Mouse (Mus musculus): ENCODE results near the gene Ncoa5. TPM values are rescaled to one million over a fixed set of nuclear protein-coding genes. Genes with fewer than 3 reads are reported as not detected.

Ncoa5 gene
- polyA plus RNA-seq, 1 experiment from 2014 or later = 69.6 TPM

GRCm38 (mm10) chr2:165073381-165073781, 38.7 kb upstream of the Ncoa5 start:
- 18% methylated on average over 9 of the region's 9 CpGs for WGBS
- H3K4me1 ChIP-seq (ENCODE audit: control insufficient read depth, insufficient read depth, low read length) = peaks cover 38% of the 10 kb centered on the region
- no peak overlapping the region for H3K4me2 ChIP-seq (ENCODE audit: low read length)
- DNase-seq (ENCODE audit: low spot score) (peak; percentile 64), ATAC-seq (no peak; the same call in 1 of the 2 replicates)
- peak overlapping the region; percentile 6; the same call in 1 of the 2 replicates for H3K27ac ChIP-seq (ENCODE audit: low read depth, low read length)
- H3K9ac ChIP-seq (ENCODE audit: low read length) = no peak overlapping the region
- H3K27me3 ChIP-seq (replicated peaks; ENCODE audit: control insufficient read depth, insufficient read depth, low read length) = 0 out of 2 replicates have a peak, but pooled peaks cover 5% of the 10 kb centered on the region
- H3K4me3 ChIP-seq (ENCODE audit: low read depth, low read length) = no peak overlapping the region
- H3K36me3 ChIP-seq (ENCODE audit: control insufficient read depth, insufficient read depth, low read length) = no peaks in the 10 kb centered on the region
- H3K9me3 ChIP-seq (replicated peaks; ENCODE audit: control insufficient read depth, low read length) = no peaks in the 10 kb centered on the region

- H3K27ac ChIP-seq (ENCODE audit: low read depth, low read length) = no peak overlapping the region
- H3K36me3 ChIP-seq (ENCODE audit: control insufficient read depth, insufficient read depth, low read length) = no peaks in the 10 kb centered on the region
- H3K4me3 ChIP-seq (ENCODE audit: low read depth, low read length) = no peak overlapping the region
- DNase-seq (ENCODE audit: low spot score) = peak; percentile 85
- ATAC-seq = no peak
- H3K27me3 ChIP-seq (replicated peaks; ENCODE audit: control insufficient read depth, insufficient read depth, low read length) = 0 out of 2 replicates have a peak, but pooled peaks cover 5% of the 10 kb centered on the region
- peak overlapping the region; percentile 21; the same call in 1 of the 2 replicates for H3K4me2 ChIP-seq (ENCODE audit: low read length)
- H3K9ac ChIP-seq (ENCODE audit: low read length) = no peak overlapping the region
- H3K4me1 ChIP-seq (ENCODE audit: control insufficient read depth, insufficient read depth, low read length) = peaks cover 13% of the 10 kb centered on the region
- H3K9me3 ChIP-seq (replicated peaks; ENCODE audit: control insufficient read depth, low read length) = no peaks in the 10 kb centered on the region
- 17% methylated on average over 23 of the region's 23 CpGs for WGBS
These were observed 35.6 kb upstream of the Ncoa5 start for GRCm38 (mm10) chr2:165070096-165070816.

DNA sequence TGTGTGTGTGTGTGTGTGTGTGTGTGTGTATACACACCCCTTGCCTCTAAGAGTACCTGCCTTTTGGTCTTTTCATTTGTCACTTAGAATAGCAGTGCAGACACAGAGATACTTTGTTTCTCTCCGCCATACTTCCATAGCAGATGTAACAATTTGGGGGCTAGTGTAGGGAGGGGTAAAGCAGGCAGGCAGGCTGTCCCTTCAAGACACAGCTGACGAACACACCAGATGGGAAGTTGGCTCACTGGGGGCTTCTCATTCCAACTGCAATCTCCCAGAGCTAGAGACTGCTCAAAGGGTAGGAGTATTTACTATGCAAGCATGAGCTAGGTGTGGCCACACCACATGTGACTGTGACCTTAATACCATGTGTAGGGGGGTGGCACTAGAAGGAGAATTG, 34.1 kb upstream of the Ncoa5 start:
- H3K4me3 ChIP-seq (ENCODE audit: low read depth, low read length) = no peak overlapping the region
- no peaks in the 10 kb centered on the region for H3K36me3 ChIP-seq (ENCODE audit: control insufficient read depth, insufficient read depth, low read length)
- DNase-seq (ENCODE audit: low spot score) (peak; percentile 67), ATAC-seq (peak; percentile 60)
- 58% methylated on average over 2 of the region's 2 CpGs for WGBS
- H3K9ac ChIP-seq (ENCODE audit: low read length) = no peak overlapping the region
- peaks cover 10% of the 10 kb centered on the region for H3K4me1 ChIP-seq (ENCODE audit: control insufficient read depth, insufficient read depth, low read length)
- no peak overlapping the region; the same call in 1 of the 2 replicates for H3K27ac ChIP-seq (ENCODE audit: low read depth, low read length)
- no peaks in the 10 kb centered on the region for H3K9me3 ChIP-seq (replicated peaks; ENCODE audit: control insufficient read depth, low read length)
- no peak overlapping the region for H3K4me2 ChIP-seq (ENCODE audit: low read length)
- H3K27me3 ChIP-seq (replicated peaks; ENCODE audit: control insufficient read depth, insufficient read depth, low read length) = 0 out of 2 replicates have a peak, but pooled peaks cover 5% of the 10 kb centered on the region

DNA sequence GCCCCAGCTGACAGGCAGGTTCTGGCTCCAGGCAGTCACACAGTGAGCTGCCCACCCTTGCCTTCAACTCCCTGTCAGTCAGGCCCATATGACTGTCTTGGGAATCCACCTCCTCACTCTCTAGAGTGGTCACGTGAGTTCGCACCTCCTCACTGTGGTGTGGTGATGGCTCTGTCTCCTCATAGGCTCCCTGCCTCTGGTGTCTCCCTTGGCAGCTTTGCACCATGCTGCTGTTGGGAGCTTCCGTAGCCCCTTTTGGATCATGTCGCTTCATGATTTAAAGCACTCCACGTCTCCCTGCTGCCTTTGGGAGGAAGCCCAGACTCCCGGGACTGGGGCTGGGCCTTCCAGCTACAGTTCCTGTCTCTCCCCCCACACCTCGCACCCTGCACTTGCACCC, 29.8 kb upstream of the Ncoa5 start:
- H3K27ac ChIP-seq (ENCODE audit: low read depth, low read length) = 0 out of 2 replicates have a peak overlapping the region, but pooled peaks have one; percentile 9
- peak; percentile 48; the same call in 1 of the 2 replicates for ATAC-seq

GRCm38 (mm10) chr2:165061638-165062433, 27.2 kb upstream of the Ncoa5 start:
- no peak for ATAC-seq
- DNase-seq (ENCODE audit: low spot score) = no peak
- H3K9ac ChIP-seq (ENCODE audit: low read length) = no peak overlapping the region
- H3K27me3 ChIP-seq (replicated peaks; ENCODE audit: control insufficient read depth, insufficient read depth, low read length) = no peaks in the 10 kb centered on the region
- 88% methylated on average over 16 of the region's 16 CpGs for WGBS
- H3K4me3 ChIP-seq (ENCODE audit: low read depth, low read length) = no peak overlapping the region
- H3K9me3 ChIP-seq (replicated peaks; ENCODE audit: control insufficient read depth, low read length) = no peaks in the 10 kb centered on the region
- H3K4me2 ChIP-seq (ENCODE audit: low read length) = no peak overlapping the region
- no peak overlapping the region for H3K27ac ChIP-seq (ENCODE audit: low read depth, low read length)
- no peaks in the 10 kb centered on the region for H3K36me3 ChIP-seq (ENCODE audit: control insufficient read depth, insufficient read depth, low read length)
- H3K4me1 ChIP-seq (ENCODE audit: control insufficient read depth, insufficient read depth, low read length) = no peaks in the 10 kb centered on the region

More for the DNA sequence above, 29.8 kb upstream of the Ncoa5 start:
- H3K9me3 ChIP-seq (replicated peaks; ENCODE audit: control insufficient read depth, low read length) = no peaks in the 10 kb centered on the region
- H3K36me3 ChIP-seq (ENCODE audit: control insufficient read depth, insufficient read depth, low read length) = no peaks in the 10 kb centered on the region
- H3K9ac ChIP-seq (ENCODE audit: low read length) = no peak overlapping the region
- no peaks in the 10 kb centered on the region for H3K4me1 ChIP-seq (ENCODE audit: control insufficient read depth, insufficient read depth, low read length)
- no peak overlapping the region for H3K4me2 ChIP-seq (ENCODE audit: low read length)
- 60% methylated on average over 7 of the region's 7 CpGs for WGBS
- H3K27me3 ChIP-seq (replicated peaks; ENCODE audit: control insufficient read depth, insufficient read depth, low read length) = no peaks in the 10 kb centered on the region
- H3K4me3 ChIP-seq (ENCODE audit: low read depth, low read length) = no peak overlapping the region
- peak; percentile 45 for DNase-seq (ENCODE audit: low spot score)

DNA sequence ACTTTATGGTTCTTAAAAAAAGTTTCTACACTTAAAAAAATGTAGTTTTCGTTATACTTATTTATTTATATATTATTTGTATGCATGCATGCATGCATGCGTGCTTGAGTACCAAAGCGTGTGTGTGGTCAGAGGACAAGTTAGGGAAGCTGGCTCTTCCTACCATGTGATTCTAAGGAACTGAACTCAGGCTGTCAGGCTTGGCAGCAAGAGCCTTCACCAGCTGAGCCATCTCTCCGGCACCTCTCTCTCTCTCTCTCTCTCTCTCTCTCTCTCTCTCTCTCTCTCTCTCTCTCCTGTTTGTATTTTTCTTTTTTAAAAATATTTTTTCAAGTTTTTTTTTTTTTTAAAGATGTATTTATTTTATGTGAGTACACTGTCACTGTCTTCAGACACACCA, 25.3 kb upstream of the Ncoa5 start:
- ATAC-seq = no peak
- DNase-seq (ENCODE audit: low spot score) = no peak
- no peaks in the 10 kb centered on the region for H3K4me1 ChIP-seq (ENCODE audit: control insufficient read depth, insufficient read depth, low read length)
- WGBS = 90% methylated on average over 4 of the region's 4 CpGs
- H3K4me2 ChIP-seq (ENCODE audit: low read length) = no peak overlapping the region
- no peak overlapping the region for H3K4me3 ChIP-seq (ENCODE audit: low read depth, low read length)
- no peaks in the 10 kb centered on the region for H3K36me3 ChIP-seq (ENCODE audit: control insufficient read depth, insufficient read depth, low read length)
- no peaks in the 10 kb centered on the region for H3K27me3 ChIP-seq (replicated peaks; ENCODE audit: control insufficient read depth, insufficient read depth, low read length)
- H3K9me3 ChIP-seq (replicated peaks; ENCODE audit: control insufficient read depth, low read length) = no peaks in the 10 kb centered on the region
- no peak overlapping the region for H3K9ac ChIP-seq (ENCODE audit: low read length)
- H3K27ac ChIP-seq (ENCODE audit: low read depth, low read length) = no peak overlapping the region

DNA sequence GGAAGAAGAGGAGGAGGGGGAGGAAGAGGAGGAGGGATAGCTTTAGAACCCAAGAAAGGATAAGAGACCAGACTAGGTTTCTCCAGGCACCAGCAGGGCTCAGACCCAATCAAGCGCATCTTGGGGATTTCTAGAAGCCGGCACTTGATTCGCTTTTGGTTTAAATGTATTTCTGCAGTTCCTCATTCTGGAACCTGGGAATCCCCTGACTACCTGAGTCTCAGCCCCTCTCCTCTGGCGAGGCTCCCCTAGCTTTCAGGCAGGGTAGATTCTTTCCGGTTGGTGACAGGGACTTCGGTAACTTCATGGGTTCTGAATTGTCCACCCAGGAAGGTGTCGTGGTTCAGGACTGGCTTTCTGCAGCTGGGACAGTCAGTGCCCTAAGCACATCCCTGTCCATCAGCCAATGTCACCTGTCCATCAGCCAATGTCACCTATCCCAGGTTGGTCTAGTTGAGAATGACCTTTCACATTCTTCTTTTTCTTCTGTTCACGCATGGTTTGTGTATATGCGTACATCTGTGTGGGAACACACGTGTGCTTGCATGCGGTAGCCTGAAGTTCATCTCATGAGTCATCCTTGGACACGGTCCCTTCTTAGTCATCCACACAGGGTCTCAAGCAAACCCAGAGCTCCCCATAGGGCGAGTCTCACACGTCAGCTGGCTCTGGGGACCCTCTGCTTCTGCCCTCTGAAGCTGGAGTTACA, 21.9 kb upstream of the Ncoa5 start:
- DNase-seq (ENCODE audit: low spot score) (no peak), ATAC-seq (no peak)
- Histone ChIP-seq H3K9me3 (replicated peaks; ENCODE audit: control insufficient read depth, low read length) (peaks cover 4% of the 10 kb centered on the region; the same call in 1 of the 2 replicates), H3K27ac (ENCODE audit: low read depth, low read length) (no peak overlapping the region), H3K36me3 (ENCODE audit: control insufficient read depth, insufficient read depth, low read length) (no peaks in the 10 kb centered on the region), H3K4me2 (ENCODE audit: low read length) (no peak overlapping the region), H3K4me1 (ENCODE audit: control insufficient read depth, insufficient read depth, low read length) (0 out of 2 replicates have a peak, but pooled peaks cover 4% of the 10 kb centered on the region), H3K4me3 (ENCODE audit: low read depth, low read length) (no peak overlapping the region), H3K27me3 (replicated peaks; ENCODE audit: control insufficient read depth, insufficient read depth, low read length) (no peaks in the 10 kb centered on the region), H3K9ac (ENCODE audit: low read length) (no peak overlapping the region)
- WGBS = 81% methylated on average over 14 of the region's 14 CpGs

DNA sequence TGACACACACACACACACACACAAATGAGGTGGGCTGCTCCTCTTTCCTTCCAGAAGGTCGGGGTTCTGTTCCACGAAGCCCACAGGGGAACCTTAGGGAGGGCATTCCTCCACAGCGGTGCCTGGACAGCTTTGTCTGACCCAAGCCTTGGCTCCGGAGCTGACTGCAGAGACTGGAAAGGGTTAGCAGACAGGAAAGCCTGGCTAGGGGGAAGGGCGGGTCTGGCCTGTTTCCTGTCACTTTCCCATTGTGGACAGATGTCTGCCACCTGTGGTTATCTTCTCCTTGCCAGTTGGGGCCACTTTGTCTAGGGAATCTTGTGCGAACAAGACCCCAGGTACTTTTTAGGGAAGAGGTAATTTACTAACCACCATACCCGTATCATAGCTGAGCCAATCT, 21.2 kb upstream of the Ncoa5 start:
- H3K4me2 ChIP-seq (ENCODE audit: low read length) = peak overlapping the region; percentile 22; the same call in 1 of the 2 replicates
- no peak overlapping the region for H3K27ac ChIP-seq (ENCODE audit: low read depth, low read length)
- peaks cover 4% of the 10 kb centered on the region; the same call in 1 of the 2 replicates for H3K9me3 ChIP-seq (replicated peaks; ENCODE audit: control insufficient read depth, low read length)
- H3K27me3 ChIP-seq (replicated peaks; ENCODE audit: control insufficient read depth, insufficient read depth, low read length) = no peaks in the 10 kb centered on the region
- no peak overlapping the region for H3K4me3 ChIP-seq (ENCODE audit: low read depth, low read length)
- WGBS = 10% methylated on average over 7 of the region's 7 CpGs
- H3K36me3 ChIP-seq (ENCODE audit: control insufficient read depth, insufficient read depth, low read length) = no peaks in the 10 kb centered on the region
- DNase-seq (ENCODE audit: low spot score) (no peak), ATAC-seq (no peak)
- H3K9ac ChIP-seq (ENCODE audit: low read length) = no peak overlapping the region
- H3K4me1 ChIP-seq (ENCODE audit: control insufficient read depth, insufficient read depth, low read length) = 0 out of 2 replicates have a peak, but pooled peaks cover 5% of the 10 kb centered on the region

Data from forebrain, embryonic 14.5 days (tissue).